Mouse (Mus musculus) midbrain, embryonic 13.5 days (tissue): Measurements from ENCODE around the gene Armh3. TPM values are rescaled to one million over a fixed set of nuclear protein-coding genes. Genes with fewer than 3 reads are reported as not detected.
"Not testable (repeated sequence)": the region's sequence is repeated elsewhere in the genome, so short reads cannot be mapped to it uniquely, and the experiment has no call there.

Experiments
- ATAC-seq: fragments of 200-750 bp; cut with Nextera tagmentation; 2 replicates; pipeline ENCODE4 v1.8.0; 2017; ENCODE audit warnings: mild to moderate bottlenecking, moderate TSS enrichment, moderate library complexity
- H3K27ac ChIP-seq: fragments of 300-500 bp; sonication (generic); 2 replicates; pipeline ENCODE4 v1.5.1; 2015; ENCODE audit warnings: inconsistent platforms, mild to moderate bottlenecking, moderate library complexity
- H3K27me3 ChIP-seq: fragments of 300-500 bp; sonication (generic); 2 replicates; pipeline ENCODE4 v1.6.1; 2015; ENCODE audit warnings: mild to moderate bottlenecking, inconsistent platforms
- H3K36me3 ChIP-seq: fragments of 300-500 bp; sonication (generic); 2 replicates; pipeline ENCODE4 v1.6.1; 2015; ENCODE audit warnings: mild to moderate bottlenecking, inconsistent platforms
- H3K4me1 ChIP-seq: fragments of 300-500 bp; sonication (generic); replicated peaks from 2 replicates; pipeline ENCODE4 v1.6.1; 2015; ENCODE audit warnings: inconsistent platforms
- H3K4me2 ChIP-seq: fragments of 300-500 bp; sonication (generic); replicated peaks from 2 replicates; pipeline ENCODE4 v1.6.1; 2015; ENCODE audit warnings: moderate library complexity, mild to moderate bottlenecking, inconsistent platforms
- H3K4me3 ChIP-seq: fragments of 300-500 bp; sonication (generic); replicated peaks from 2 replicates; pipeline ENCODE4 v1.5.1; 2015; ENCODE audit warnings: mild to moderate bottlenecking, inconsistent platforms
- H3K9ac ChIP-seq: fragments of 300-500 bp; sonication (generic); replicated peaks from 2 replicates; pipeline ENCODE4 v1.6.1; 2015; ENCODE audit warnings: mild to moderate bottlenecking, inconsistent platforms
- H3K9me3 ChIP-seq: fragments of 300-500 bp; sonication (generic); 2 replicates; pipeline ENCODE4 v1.6.1; 2016; ENCODE audit warnings: mild to moderate bottlenecking, inconsistent platforms
- WGBS: fragments of 180-500 bp; shearing (Covaris S2); methylation state at CpG from one replicate; pipeline ENCODE4 v1.1.7; 2015; 5-methylcytosine and 5-hydroxymethylcytosine counted together
- polyA plus RNA-seq: library from polyadenylated mRNA; unstranded; fragments of >200 nt; fragmentation: Nextera tagmentation; extraction: Ambion mirVana; gene quantifications from 2 replicates; pipeline ENCODE4 v1.2.1, GENCODE M21; 2015

Gene Armh3
- polyA plus RNA-seq, 1 experiment from 2014 or later = 22.1 TPM

- peaks cover 32% of the 10 kb centered on the region for H3K4me1 ChIP-seq
- no peak for ATAC-seq
- 70% methylated on average over 12 of the region's 12 CpGs for WGBS
- H3K27me3 ChIP-seq = peaks cover 16% of the 10 kb centered on the region; the same call in 1 of the 2 replicates
- no peaks in the 10 kb centered on the region for H3K36me3 ChIP-seq
- no peak overlapping the region for H3K4me3 ChIP-seq
- no peak overlapping the region for H3K27ac ChIP-seq
- H3K9ac ChIP-seq = no peak overlapping the region
- H3K4me2 ChIP-seq = peak overlapping the region; percentile 70; the same call in 1 of the 2 replicates
- no peaks in the 10 kb centered on the region for H3K9me3 ChIP-seq
These were observed 187.1 kb downstream of the Armh3 start for GRCm38 (mm10) chr19:45811028-45811674.

- 97% methylated on average over 4 of the region's 4 CpGs for WGBS
- H3K4me3 ChIP-seq = no peak overlapping the region
- no peaks in the 10 kb centered on the region for H3K9me3 ChIP-seq
- no peak overlapping the region for H3K4me2 ChIP-seq
- no peak for ATAC-seq
- H3K4me1 ChIP-seq = peaks cover 17% of the 10 kb centered on the region
- H3K36me3 ChIP-seq = no peaks in the 10 kb centered on the region
- no peaks in the 10 kb centered on the region for H3K27me3 ChIP-seq
- H3K9ac ChIP-seq = no peak overlapping the region
- H3K27ac ChIP-seq = no peak overlapping the region
These were observed 190.6 kb downstream of the Armh3 start for GRCm38 (mm10) chr19:45807732-45808131.

GRCm38 (mm10) chr19:45805817-45806216, 192.5 kb downstream of the Armh3 start:
- 94% methylated on average over 6 of the region's 6 CpGs for WGBS
- H3K4me1 ChIP-seq, H3K27ac ChIP-seq, H3K36me3 ChIP-seq, H3K4me2 ChIP-seq, H3K4me3 ChIP-seq, H3K9ac ChIP-seq, ATAC-seq, H3K27me3 ChIP-seq, H3K9me3 ChIP-seq: not testable (repeated sequence)

DNA sequence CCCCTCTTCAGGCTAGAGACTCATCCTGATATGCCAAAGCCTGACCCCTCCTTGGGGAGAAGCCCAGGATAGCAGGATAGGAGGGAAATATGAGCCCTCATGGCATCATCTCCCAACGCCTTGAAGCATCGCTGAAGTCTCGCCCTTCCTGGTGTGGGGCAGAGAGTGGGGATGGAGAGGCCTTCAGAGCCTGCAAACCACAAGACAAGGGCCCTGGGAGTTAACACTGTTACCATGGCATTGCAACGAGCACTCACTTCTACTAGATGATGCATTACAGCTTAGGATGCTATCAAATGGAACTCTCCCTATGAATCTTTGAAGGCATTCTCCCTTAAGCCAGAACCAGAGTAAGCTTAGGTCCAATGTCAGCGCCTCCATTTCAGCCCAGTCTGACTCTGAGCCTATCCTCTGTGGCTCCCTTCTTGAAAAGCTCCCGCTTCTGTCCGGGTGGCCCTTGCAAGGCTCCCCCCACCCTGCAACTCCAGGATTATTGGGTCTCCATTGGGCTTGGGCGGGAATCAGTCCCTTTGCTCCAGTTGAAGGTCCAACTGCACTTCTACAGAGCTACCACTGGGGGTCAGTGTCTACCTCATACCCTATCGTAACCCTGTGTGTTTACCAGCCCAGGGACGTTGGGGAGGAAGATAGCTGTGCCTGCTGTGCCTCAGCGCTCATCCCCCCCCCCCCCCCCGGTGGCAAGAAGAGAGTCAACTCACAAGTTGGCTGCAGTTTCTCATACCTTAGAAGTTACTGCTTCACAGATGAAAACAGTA, 193.5 kb downstream of the Armh3 start:
- peaks cover 5% of the 10 kb centered on the region; the same call in 1 of the 2 replicates for H3K4me1 ChIP-seq
- no peaks in the 10 kb centered on the region for H3K9me3 ChIP-seq
- H3K4me2 ChIP-seq = no peak overlapping the region; the same call in 1 of the 2 replicates
- H3K27me3 ChIP-seq = no peaks in the 10 kb centered on the region
- no peaks in the 10 kb centered on the region for H3K36me3 ChIP-seq
- no peak overlapping the region for H3K4me3 ChIP-seq
- no peak overlapping the region for H3K9ac ChIP-seq
- WGBS = 24% methylated on average over 12 of the region's 12 CpGs
- H3K27ac ChIP-seq = no peak overlapping the region
- peak; percentile 66; the same call in 1 of the 2 replicates for ATAC-seq

DNA sequence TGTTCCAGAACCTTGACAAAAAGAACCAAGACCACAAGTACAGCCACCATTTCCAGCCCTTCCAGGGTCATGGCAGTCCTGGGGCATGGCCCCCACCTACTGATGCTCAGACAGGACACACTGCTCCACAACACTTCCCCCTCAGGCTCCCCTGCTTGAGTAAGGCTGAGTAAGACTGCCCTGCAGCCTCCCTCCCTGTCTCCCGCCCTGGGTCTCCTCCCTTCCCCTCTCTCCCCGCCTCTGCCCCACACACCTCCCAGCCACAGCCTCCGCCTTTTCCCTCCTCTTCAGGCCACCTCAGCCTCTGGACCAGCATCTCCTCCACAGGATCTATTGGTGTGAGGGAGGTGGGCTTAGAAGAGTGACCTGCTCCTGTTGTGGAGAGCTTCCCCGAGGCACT, 194.9 kb downstream of the Armh3 start:
- no peak for ATAC-seq
- Histone ChIP-seq H3K4me1 (peaks cover 5% of the 10 kb centered on the region; the same call in 1 of the 2 replicates), H3K4me2 (no peak overlapping the region), H3K4me3 (no peak overlapping the region), H3K36me3 (no peaks in the 10 kb centered on the region), H3K27me3 (no peaks in the 10 kb centered on the region), H3K27ac (no peak overlapping the region), H3K9ac (no peak overlapping the region), H3K9me3 (no peaks in the 10 kb centered on the region)
- WGBS = 30% methylated on average over 4 of the region's 4 CpGs

DNA sequence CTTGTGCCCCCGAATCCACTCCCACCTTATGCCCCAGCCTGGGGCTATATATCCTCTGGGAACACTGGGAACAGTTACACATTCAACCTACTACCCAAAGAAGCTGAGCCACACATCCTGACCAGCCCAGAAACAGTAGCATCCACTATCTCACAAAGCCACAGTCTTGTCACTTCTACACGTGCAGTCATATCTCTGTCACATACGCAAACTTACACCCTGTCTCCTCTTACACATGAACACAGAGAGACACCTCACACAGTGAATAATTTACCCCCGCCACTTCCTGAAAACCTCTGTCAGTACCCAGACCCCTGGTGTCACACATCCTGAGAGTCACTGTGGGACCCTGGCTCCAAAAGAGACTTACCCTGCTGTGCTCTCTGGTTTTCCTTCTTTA, 195.6 kb downstream of the Armh3 start:
- H3K9me3 ChIP-seq = no peaks in the 10 kb centered on the region
- no peak overlapping the region for H3K9ac ChIP-seq
- H3K27me3 ChIP-seq = no peaks in the 10 kb centered on the region
- H3K27ac ChIP-seq = no peak overlapping the region
- H3K4me1 ChIP-seq = peaks cover 5% of the 10 kb centered on the region; the same call in 1 of the 2 replicates
- no peak overlapping the region for H3K4me2 ChIP-seq
- no peaks in the 10 kb centered on the region for H3K36me3 ChIP-seq
- no peak for ATAC-seq
- WGBS = 78% methylated on average over 4 of the region's 4 CpGs
- no peak overlapping the region for H3K4me3 ChIP-seq

DNA sequence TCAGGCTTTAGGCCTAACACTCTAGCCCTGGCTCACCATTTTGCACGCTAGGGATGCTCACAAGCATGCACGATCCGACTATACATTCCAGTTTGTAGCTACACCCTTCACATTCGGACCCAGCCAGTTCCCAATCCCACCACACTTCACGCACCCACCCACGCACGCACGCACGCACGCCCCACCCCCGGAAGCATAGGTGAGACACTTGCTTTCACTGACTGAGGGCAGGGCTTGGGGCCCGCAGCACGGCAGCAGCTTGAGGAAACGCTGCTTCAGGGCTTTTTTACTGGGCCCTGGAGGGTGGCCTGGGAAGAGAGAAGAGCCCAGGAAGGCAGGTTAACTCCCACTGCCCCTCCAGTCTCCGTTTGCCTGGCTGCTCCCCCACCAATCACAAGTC, 201.4 kb downstream of the Armh3 start:
- Histone ChIP-seq H3K4me3 (no peak overlapping the region), H3K36me3 (no peaks in the 10 kb centered on the region), H3K9ac (no peak overlapping the region), H3K4me1 (peaks cover 10% of the 10 kb centered on the region), H3K4me2 (no peak overlapping the region), H3K9me3 (no peaks in the 10 kb centered on the region), H3K27me3 (no peaks in the 10 kb centered on the region), H3K27ac (no peak overlapping the region)
- ATAC-seq = no peak
- 78% methylated on average over 15 of the region's 15 CpGs for WGBS

DNA sequence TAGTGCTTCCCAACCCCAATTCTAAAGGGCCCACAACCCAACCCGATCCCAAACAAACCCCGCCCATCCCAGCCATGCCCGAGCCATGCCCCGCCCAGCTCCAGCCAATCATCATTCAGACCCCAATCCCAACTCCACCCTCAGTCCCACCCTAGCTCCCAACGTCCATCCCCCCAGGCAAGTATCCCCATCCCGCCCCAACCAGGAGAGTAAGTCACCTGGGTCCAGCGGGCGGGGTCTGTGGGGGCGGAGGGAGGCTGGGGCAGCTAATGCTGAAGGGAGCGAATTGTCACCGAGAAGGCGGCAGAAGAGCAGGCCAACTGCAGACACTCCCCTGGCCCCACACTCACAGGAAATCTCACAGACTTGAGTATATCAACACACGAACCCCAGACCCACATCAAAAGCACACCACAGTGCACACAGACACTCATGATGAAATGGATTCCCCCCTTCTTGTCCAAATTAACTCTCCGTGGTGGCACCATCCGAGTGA, 202.2 kb downstream of the Armh3 start:
- no peak for ATAC-seq
- Histone ChIP-seq H3K4me1 (peaks cover 10% of the 10 kb centered on the region), H3K9me3 (no peaks in the 10 kb centered on the region), H3K4me2 (peak overlapping the region; percentile 41), H3K4me3 (no peak overlapping the region), H3K36me3 (no peaks in the 10 kb centered on the region), H3K27me3 (no peaks in the 10 kb centered on the region), H3K9ac (no peak overlapping the region; the same call in 1 of the 2 replicates), H3K27ac (no peak overlapping the region)
- WGBS = 11% methylated on average over 15 of the region's 15 CpGs

GRCm38 (mm10) chr19:45795406-45795944, 202.8 kb downstream of the Armh3 start:
- peak overlapping the region; percentile 41; the same call in 1 of the 2 replicates for H3K4me2 ChIP-seq
- H3K4me1 ChIP-seq = peaks cover 10% of the 10 kb centered on the region
- no peak overlapping the region for H3K27ac ChIP-seq
- no peaks in the 10 kb centered on the region for H3K36me3 ChIP-seq
- WGBS = 33% methylated on average over 15 of the region's 15 CpGs
- H3K9me3 ChIP-seq = no peaks in the 10 kb centered on the region
- no peaks in the 10 kb centered on the region for H3K27me3 ChIP-seq
- H3K4me3 ChIP-seq = no peak overlapping the region
- ATAC-seq = no peak
- no peak overlapping the region for H3K9ac ChIP-seq

GRCm38 (mm10) chr19:45794718-45795117, 203.6 kb downstream of the Armh3 start:
- WGBS = 73% methylated on average over 6 of the region's 6 CpGs
- ATAC-seq = no peak
- peaks cover 10% of the 10 kb centered on the region for H3K4me1 ChIP-seq

DNA sequence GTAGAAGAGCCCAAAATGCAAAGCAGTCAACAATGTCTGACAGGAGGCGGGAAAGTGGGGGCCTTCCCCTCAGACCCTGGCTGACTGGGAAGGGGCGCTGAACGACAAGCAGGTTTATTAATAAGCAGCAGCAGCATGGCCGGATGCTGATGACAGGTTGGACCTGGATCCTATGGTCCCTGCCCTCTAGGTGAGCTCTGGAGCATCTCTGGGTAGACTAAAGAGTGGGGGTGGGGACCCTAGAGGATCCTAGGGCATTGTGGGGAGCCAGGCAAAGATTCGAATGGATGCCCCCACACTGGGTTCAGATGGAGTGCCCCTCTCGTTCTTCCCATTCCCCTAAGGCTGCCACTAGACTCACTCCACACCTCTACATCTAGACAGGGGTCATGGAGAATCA, 205.9 kb downstream of the Armh3 start:
- no peak for ATAC-seq
- WGBS = 82% methylated on average over 6 of the region's 6 CpGs
- H3K4me3 ChIP-seq = no peak overlapping the region

More at GRCm38 (mm10) chr19:45794718-45795117, 203.6 kb downstream of the Armh3 start:
- H3K27ac ChIP-seq = no peak overlapping the region
- no peak overlapping the region for H3K4me2 ChIP-seq
- H3K36me3 ChIP-seq = no peaks in the 10 kb centered on the region
- no peaks in the 10 kb centered on the region for H3K27me3 ChIP-seq
- H3K9me3 ChIP-seq = no peaks in the 10 kb centered on the region
- no peak overlapping the region for H3K9ac ChIP-seq
- H3K4me3 ChIP-seq = no peak overlapping the region

More for the DNA sequence above, 205.9 kb downstream of the Armh3 start:
- H3K27me3 ChIP-seq = no peaks in the 10 kb centered on the region
- H3K9me3 ChIP-seq = no peaks in the 10 kb centered on the region
- H3K36me3 ChIP-seq = no peaks in the 10 kb centered on the region
- H3K4me2 ChIP-seq = no peak overlapping the region
- no peak overlapping the region for H3K27ac ChIP-seq
- H3K4me1 ChIP-seq = peaks cover 10% of the 10 kb centered on the region
- no peak overlapping the region for H3K9ac ChIP-seq
